In genomic region chr14:14347836-14348621, GRCm38 (mm10) we compare ENCODE assay signal across 10 mouse cellular contexts. TPM values are rescaled to one million over a fixed set of nuclear protein-coding genes. Genes with fewer than 3 reads are reported as not detected.
DNase-seq lines count a peak whose midpoint lies in the region; ATAC-seq and TF ChIP-seq lines count a peak whose summit lies in the region.
"Had no signal": no experiment of that assay in that cellular context is flagged by ENCODE, and none has a peak within 500 bp of the region (broad histone marks: within the 10 kb centered on the region; RNA-seq: fewer than 3 reads in every experiment).

No protein-coding gene starts in this region.

- TF ChIP-seq CTCF in kidney, adult 2 months (conservative IDR thresholded peaks at IDR 0.05; ENCODE audit: insufficient read depth, insufficient read length, low read depth, low read length): no peak

- H3K4me3 ChIP-seq in kidney, adult 2 months (ENCODE audit: insufficient read depth, low read depth, low read length): no peak overlapping the region
- H3K4me3 ChIP-seq in hindbrain, embryonic 11.5 days (ENCODE audit: low read depth, low read length): no peak overlapping the region
- H3K4me3 ChIP-seq in midbrain, embryonic 10.5 days: no peak overlapping the region

- peak; percentile 5 for ATAC-seq in hindbrain, embryonic 11.5 days (ENCODE audit: low FRiP score)

- peak; percentile 4 for DNase-seq in kidney, adult 2 months
- no peak for DNase-seq in kidney, adult 18-20 months
- peak; percentile 77 for DNase-seq in CD4-positive, CD25-positive, alpha-beta regulatory T cell, adult 2 months (ENCODE audit: low read depth, low spot score)
- peak; percentile 10 for DNase-seq in adrenal gland, postnatal 10 days
- DNase-seq in hindbrain, embryonic 11.5 days (ENCODE audit: low spot score): peak; percentile 44
- peak; percentile 18 for DNase-seq in midbrain, embryonic 10.5 days (ENCODE audit: low spot score)
- peak; percentile 87 for DNase-seq in splenic B cell, adult 2 months (ENCODE audit: low read depth, low spot score)
- no peak for DNase-seq in urinary bladder, adult 18-20 months (ENCODE audit: low spot score in 2 of 2)

- no peaks in the 10 kb centered on the region for H3K27me3 ChIP-seq in kidney, adult 2 months (replicated peaks; ENCODE audit: control insufficient read depth, insufficient read depth, low read length)
- H3K27me3 ChIP-seq in hindbrain, embryonic 11.5 days (ENCODE audit: control insufficient read depth, insufficient read depth, low read length): no peaks in the 10 kb centered on the region
- no peaks in the 10 kb centered on the region for H3K27me3 ChIP-seq in midbrain, embryonic 10.5 days (ENCODE audit: low read depth, poor library complexity, severe bottlenecking)
- no peaks in the 10 kb centered on the region for H3K27me3 ChIP-seq in splenic B cell, adult 2 months (ENCODE audit: control insufficient read depth, insufficient read depth, low read length, poor library complexity, severe bottlenecking)
- H3K27me3 ChIP-seq: megakaryocyte, embryonic 14.5 days had no signal

- peaks cover 10% of the 10 kb centered on the region; the same call in 1 of the 2 replicates for H3K9me3 ChIP-seq in hindbrain, embryonic 11.5 days (ENCODE audit: control insufficient read depth, low read length)
- peaks cover 77% of the 10 kb centered on the region for H3K9me3 ChIP-seq in midbrain, embryonic 10.5 days (replicated peaks)

- no peak overlapping the region for H3K4me2 ChIP-seq in hindbrain, embryonic 11.5 days (replicated peaks; ENCODE audit: low read depth, low read length)

- no peak for TF ChIP-seq POLR2A in kidney, adult 2 months (IDR thresholded peaks at IDR 0.05; ENCODE audit: low read depth, low read length)

- no peak overlapping the region for H3K9ac ChIP-seq in hindbrain, embryonic 11.5 days (ENCODE audit: low read depth, low read length)

- no peaks in the 10 kb centered on the region for H3K36me3 ChIP-seq in kidney, adult 2 months (ENCODE audit: control insufficient read depth, insufficient read depth, low read length)
- 0 out of 2 replicates have a peak, but pooled peaks cover 2% of the 10 kb centered on the region for H3K36me3 ChIP-seq in hindbrain, embryonic 11.5 days (ENCODE audit: control insufficient read depth, insufficient read depth, low read length)
- H3K36me3 ChIP-seq in midbrain, embryonic 10.5 days: peaks cover 40% of the 10 kb centered on the region
- H3K36me3 ChIP-seq in splenic B cell, adult 2 months (ENCODE audit: control insufficient read depth, insufficient read depth, low read length, poor library complexity, severe bottlenecking): no peaks in the 10 kb centered on the region

- no peaks in the 10 kb centered on the region for H3K4me1 ChIP-seq in kidney, adult 2 months (ENCODE audit: control insufficient read depth, insufficient read depth, low read length)
- no peaks in the 10 kb centered on the region for H3K4me1 ChIP-seq in hindbrain, embryonic 11.5 days (replicated peaks; ENCODE audit: control insufficient read depth, insufficient read depth, low read length)
- H3K4me1 ChIP-seq in midbrain, embryonic 10.5 days: peaks cover 13% of the 10 kb centered on the region; the same call in 1 of the 2 replicates

- H3K27ac ChIP-seq in kidney, adult 2 months (ENCODE audit: insufficient read depth, low read depth, low read length): no peak overlapping the region
- H3K27ac ChIP-seq in hindbrain, embryonic 11.5 days (ENCODE audit: low read depth, low read length): no peak overlapping the region
- H3K27ac ChIP-seq in midbrain, embryonic 10.5 days (replicated peaks): no peak overlapping the region

- WGBS in kidney, adult 2 months: 96% methylated on average over 14 of the region's 14 CpGs
- WGBS in hindbrain, embryonic 11.5 days: 92% methylated on average over 14 of the region's 14 CpGs
- 94% methylated on average over 14 of the region's 14 CpGs for WGBS in midbrain, embryonic 10.5 days

RNA-seq across cellular contexts. Expression of gene Il3ra, which starts 2.0 kb away (rescaled TPM):
- polyA plus RNA-seq in kidney, adult 2 months (2012; rRNA removed): 10.9 and 12.0 TPM in 2 replicates
- 10 to 100 TPM; 10.3 to 13.5 TPM for total RNA-seq in adrenal gland, postnatal 10 days (2021)
- 3.0 TPM in 2 replicates for polyA plus RNA-seq in hindbrain, embryonic 11.5 days (2014; fragmentation: Nextera tagmentation; extraction: Ambion mirVana)
- 2.0 and 2.3 TPM in 2 replicates for polyA plus RNA-seq in midbrain, embryonic 10.5 days (2016; fragmentation: Nextera tagmentation; extraction: Ambion mirVana)

RNA-seq across cellular contexts. Expression of gene Olfr31, which starts 25.4 kb away (rescaled TPM):
- not detected in 2 replicates for polyA plus RNA-seq in kidney, adult 2 months (2012; rRNA removed)
- total RNA-seq in adrenal gland, postnatal 10 days (2021): not detected
- not detected in 2 replicates for polyA plus RNA-seq in hindbrain, embryonic 11.5 days (2014; fragmentation: Nextera tagmentation; extraction: Ambion mirVana)
- polyA plus RNA-seq in midbrain, embryonic 10.5 days (2016; fragmentation: Nextera tagmentation; extraction: Ambion mirVana): not detected in 2 replicates
- total RNA-seq: heart, postnatal 14 days had no signal

RNA-seq across cellular contexts. Expression of gene Olfr721-ps1, which starts 53.1 kb away (rescaled TPM):
- not detected in 2 replicates for polyA plus RNA-seq in kidney, adult 2 months (2012; rRNA removed)
- not detected for total RNA-seq in adrenal gland, postnatal 10 days (2021)
- not detected in 2 replicates for polyA plus RNA-seq in hindbrain, embryonic 11.5 days (2014; fragmentation: Nextera tagmentation; extraction: Ambion mirVana)
- not detected in 2 replicates for polyA plus RNA-seq in midbrain, embryonic 10.5 days (2016; fragmentation: Nextera tagmentation; extraction: Ambion mirVana)
- total RNA-seq: heart, postnatal 14 days had no signal

Comparison
In these comparisons a context has a peak if more than half of its experiments do, and no peak if none do; other contexts are left out.
1. DNase-seq: peak in kidney, adult 2 months (single experiment), CD4-positive, CD25-positive, alpha-beta regulatory T cell, adult 2 months (single experiment), adrenal gland, postnatal 10 days (single experiment), hindbrain, embryonic 11.5 days (single experiment), midbrain, embryonic 10.5 days (single experiment) and splenic B cell, adult 2 months (single experiment); none in kidney, adult 18-20 months (single experiment) and urinary bladder, adult 18-20 months (0 of 2).